Mouse (Mus musculus): ENCODE data around the gene Lbx1.
A peak's percentile ranks its signal among the peaks of the same experiment; 100 is the strongest.

Lbx1 gene

DNA sequence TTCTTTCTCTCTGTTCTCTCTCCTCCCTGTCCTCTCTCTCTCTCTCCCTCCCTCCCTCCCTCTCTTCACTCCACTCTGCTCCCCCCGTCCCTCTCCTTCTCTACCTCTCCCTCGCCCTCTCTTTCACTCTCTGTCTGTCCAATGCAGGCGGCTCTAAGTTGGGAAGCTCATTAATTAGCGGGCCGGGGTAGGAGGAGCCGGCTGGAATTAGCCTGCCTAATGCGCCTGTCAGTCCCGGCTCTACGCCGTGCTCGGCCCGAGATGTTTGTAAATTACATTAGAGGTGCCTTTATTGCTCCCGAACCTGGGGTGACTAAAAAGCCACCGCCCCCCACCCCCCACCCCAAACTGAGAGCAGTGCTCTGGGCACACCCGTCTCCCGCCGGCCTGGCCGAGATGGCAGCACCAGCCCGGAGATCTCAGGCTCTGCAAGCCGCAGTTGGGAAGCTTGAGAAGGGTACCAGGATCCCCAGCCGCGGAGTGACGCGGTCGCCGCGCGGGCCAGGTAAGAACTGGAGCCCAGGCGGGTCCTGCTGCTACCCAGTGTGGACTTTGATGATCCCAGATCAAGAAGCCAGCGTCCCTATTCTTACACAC is at the start of gene Lbx1:
TSS of gene Lbx1 (minus strand) at position 47 of the 597 bp plus-strand sequence.
- peak; percentile 50 for DNase-seq

DNA sequence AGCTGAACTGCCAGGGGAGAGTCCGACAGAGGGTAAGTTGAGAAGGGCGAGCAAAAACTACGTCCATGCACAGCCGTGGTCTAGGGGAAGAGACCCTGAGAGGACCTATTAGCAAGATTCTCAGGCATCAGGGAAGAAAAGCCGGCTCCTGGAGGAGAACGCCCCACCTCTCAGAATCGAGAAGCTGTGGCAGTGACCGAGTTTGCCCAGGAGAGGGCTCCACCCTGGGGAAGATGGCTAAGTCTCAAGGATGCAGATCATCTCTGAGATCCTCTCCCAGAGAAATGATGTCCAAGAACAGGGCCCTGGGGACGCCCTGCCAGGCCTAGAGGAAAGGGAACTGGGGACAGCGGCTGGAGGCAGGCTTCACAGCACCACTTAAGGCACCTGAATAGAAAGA is 47.7 kb upstream of the Lbx1 start:
- DNase-seq = peak; percentile 62

DNA sequence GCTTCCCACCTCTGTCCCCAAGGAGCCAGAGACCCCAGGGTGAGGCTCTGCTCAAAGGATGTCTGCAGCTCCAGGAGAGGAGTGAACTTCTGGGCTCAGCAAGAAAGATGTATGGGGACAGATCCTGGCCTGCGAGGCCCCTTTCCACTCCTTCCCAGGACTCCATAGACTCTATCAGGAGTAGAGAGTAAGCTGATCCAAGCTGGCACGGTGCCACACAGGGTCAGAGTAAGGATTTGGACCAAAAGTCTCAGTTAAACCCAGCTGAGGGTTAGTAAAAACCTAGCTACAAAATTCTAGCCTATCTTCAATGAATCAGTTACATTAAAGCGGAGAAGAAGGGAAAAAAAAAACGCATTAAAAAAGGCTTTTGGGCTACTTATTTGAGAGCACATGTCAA is 40.6 kb upstream of the Lbx1 start:
- no peak for DNase-seq

DNA sequence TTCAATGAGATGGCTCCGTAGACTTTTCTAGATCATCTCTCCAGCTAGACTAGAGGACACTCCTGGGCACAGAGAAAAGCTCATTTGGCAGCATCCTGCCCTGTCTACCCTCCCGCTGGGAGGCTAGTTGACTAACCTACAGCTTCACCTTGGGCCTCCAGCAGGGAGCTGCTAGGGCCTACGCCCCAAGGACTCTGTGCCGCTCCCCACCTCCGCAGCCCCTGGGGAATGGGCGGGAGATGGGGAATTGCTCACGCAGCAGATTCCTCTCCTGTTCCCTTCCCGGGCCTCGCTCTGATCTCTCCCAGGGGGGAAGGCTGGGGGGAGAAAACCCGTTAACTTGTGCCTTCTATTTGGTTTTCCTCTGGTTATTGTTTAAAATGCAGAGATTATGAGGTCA is 36.4 kb upstream of the Lbx1 start:
- no peak for DNase-seq

DNA sequence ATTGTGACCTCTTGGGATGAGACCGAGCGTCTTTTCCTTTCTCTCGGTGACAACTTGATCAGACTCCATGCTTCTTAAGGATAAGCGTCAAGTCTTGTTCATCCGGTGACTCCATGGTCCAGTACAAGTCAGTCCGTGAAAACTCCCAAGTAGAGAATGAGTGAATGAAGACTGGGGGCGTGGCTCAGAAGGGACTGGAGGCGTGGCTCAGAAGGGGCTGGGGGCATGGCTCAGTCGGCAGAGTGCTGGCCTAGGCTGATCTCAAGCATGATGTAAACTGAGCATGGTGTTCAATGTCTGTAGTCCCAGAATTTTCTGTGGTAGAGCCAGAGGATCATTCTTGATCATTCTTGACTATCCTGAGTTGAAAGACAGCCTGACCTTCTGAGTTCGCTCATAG is 27.4 kb upstream of the Lbx1 start:
- no peak for DNase-seq

DNA sequence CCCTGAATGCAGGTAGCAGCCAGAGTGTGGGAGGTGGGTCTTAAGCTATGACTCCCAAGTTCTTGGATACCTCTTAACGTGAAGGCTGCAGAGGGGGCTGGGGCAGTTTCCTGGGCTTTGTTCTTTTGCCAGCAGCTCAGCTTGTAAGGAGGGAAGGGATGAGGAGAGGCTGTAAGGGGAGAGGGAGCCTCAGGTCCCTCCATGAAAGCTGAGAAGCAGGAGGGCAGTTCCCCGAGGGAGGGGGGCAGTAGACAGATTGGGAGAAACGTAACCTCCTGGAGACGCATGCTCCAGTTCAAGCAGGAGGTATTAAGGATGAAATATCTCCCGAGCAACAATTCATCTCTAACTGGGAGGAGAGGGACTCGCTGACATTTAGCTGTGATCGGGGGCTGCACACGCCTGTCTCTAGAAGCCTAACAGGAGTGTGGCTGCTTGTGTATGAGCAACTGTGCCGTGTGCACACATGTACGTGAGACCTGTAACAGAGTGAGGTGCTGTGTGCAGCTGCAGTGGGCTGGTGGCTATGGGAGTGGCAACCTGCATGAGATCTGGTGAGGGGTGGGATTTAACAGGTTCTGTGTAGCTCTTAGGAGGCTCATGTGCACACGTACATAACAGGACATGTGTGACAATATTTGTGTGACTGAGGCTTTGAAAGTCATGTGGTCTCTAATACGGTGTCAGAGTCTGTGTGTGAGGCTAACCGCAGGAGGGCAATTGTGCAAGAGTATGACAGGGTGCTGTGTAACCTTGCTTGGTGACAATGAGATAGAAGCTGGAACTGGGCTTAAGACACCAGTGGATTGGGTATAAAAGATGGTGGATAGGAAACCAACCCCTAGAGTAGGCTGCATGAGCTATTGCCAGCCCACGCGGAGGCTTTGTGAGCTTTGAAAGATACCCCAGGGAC is 22.1 kb upstream of the Lbx1 start:
- DNase-seq = no peak

DNA sequence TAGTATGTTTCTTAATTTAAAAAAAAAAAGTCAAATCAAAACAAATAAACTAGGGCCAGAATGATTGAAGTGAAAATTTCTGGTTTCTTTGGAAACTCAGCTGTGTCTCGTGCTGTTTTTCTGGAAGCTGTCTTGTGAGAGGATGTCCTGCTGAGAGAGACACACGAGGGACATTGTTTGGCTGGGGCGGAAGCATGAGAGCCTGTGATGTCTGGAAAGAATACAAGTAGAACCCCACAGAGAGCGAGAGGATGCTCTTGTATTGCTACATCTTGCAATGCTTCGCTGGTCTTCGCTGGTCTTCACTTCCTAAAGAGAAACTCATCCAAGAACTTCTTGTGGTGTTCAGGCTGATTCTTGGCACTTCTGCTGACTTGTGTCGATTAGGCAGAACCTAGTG is 19.2 kb upstream of the Lbx1 start:
- no peak for DNase-seq

DNA sequence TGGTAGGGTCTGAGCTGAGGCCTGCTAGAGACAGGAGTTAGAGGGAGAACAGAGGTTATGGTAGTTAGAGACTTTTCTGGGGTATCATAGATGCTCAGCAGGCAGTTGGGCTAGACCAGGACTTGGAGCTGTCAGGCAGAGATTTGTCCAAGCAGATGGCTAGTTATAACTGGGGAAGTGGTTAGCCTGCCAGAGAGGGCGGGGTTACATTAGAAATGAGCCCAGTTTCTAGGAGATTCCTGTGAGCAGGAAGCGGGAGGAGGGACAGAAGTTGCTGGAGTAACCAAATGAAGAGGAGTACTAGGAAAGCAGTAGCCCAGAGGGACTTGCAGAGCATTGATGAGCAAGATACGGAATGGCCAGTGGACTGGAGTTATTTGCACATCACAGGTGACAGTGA is 16.8 kb upstream of the Lbx1 start:
- no peak for DNase-seq

DNA sequence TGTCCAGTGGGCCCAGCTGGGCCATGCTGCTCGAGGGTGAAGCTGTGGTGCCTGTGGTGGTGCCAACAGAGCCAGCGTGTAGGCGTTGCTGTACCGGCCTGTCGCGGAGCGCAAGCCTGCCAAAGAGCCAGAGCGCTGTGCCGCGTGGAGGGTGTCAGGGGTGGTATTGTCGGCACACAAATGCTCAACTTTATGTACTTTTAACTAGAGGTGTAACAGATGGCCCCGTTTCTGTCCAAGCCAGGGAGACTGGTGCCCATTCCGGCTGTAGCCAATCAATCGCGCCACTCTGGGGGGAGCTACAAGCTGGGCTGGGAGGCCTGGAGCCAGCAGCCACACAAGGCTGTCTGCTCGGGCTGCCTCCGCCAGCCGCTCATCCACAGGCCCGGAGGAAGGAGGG is 13.1 kb upstream of the Lbx1 start:
- DNase-seq = no peak

DNA sequence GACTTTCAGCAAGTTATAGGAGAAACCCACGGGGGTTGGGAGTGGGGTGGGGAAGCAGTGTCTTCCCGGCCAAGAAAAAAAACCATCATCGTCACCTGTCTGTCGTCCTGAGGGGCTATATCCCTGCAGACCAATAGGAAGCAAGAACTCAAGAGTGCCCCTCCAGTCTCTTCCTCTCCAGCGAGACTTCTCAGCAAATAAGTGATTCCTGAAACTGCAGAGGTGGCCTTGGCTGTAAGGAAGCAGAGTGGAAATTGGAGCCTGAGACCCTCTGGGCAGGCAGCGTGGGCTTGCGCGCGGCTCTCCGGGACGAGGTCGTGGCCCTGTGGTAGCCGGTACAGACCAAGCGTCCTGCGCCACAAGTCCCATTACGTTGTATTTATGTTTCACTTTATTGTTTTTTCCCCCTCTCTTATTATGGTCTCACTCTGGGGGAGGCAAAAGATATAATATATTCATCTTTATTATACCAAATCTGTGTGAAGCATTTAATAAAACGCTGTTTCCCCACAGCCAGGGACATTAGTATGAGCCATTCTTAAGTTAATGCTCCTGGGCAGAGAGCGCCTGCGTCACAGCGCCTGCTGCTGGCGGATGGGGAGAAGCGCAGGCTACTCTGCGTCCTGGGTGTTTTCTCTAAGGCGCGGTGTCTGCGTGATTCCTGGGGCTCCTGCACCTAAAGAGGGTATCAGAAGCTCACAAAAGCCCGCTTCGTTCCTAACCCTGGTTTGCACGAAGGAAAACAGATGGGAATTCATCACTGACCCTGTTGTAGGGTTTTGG is 8.5 kb upstream of the Lbx1 start:
- peak; percentile 28 for DNase-seq

DNA sequence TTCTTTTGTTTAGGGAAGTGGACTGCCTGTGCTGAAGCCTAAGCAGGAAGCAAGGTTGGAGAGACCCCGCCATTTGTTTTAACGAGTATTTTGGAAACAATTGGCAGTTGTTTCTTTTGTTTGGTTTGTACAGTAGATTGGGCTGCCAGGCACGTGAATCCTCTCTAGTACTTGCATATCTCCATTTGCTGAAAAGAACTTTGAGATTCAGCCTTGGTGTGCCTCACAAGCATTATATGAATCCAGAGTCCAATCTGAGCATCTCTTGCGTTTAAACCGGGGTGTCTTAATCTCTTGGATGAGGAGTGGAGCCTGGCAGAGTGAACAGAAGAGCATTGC is 7.6 kb upstream of the Lbx1 start:
- no peak for DNase-seq

DNA sequence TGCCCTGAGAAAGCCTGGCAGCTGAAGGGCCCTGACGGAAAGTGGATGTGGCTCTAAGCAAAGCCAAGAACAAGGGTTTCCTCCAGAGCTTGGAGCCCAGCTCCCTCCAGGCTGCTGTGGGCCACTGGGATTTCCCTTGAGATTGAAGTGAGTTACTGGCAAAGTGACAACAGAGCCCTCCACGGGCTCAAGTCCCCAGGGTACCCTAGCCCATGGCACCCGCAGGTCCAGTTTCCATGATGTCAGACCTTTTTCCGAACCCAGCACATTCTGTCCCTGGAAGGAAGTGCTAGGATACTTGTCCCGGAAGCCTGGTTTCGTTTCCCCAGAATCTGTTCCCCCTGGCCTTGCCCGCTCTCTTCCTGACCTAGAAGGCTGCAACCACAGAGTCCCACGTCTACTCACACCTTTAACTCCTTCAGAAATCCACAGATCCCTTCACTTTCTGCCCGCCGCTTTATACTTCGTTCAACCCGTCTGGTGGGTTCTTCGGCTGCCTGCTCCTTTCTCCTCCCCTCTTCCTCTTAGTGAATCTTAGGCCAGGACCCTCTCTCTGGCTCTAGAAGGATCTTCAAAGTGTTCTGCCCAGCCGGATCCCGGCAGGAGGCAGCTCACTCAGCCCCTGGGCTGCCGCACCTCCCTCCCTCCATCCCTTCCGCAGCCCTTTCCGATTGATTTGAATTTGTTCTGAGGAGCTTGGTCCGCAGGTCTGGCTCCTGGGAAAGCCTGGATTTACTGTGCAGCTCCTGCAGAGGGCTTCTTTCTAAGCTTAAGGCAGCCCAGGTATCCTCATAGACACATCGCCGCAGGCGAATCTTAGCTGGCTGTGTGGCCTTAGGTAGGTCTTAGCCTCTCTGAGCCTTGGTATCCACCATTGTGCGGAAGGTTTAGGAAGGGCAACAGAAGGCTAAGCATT is 7.0 kb upstream of the Lbx1 start:
- DNase-seq = peak; percentile 21

DNA sequence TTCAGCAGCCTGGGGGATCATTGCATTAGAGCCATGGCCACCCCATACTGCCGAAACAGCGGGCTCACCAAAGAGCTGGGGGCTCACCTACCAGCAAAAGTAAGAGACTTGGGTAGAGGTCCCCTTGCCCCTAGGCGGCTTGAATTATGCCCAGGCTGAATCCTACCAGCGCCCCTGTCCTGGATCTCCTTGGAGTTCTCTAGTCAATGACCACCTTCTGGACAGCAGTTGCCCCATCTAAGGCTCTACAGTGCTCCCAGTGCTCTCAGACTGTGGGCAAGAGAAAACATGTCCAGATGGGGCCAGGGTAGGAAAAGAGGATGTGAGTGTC is 6.4 kb upstream of the Lbx1 start:
- no peak for DNase-seq

DNA sequence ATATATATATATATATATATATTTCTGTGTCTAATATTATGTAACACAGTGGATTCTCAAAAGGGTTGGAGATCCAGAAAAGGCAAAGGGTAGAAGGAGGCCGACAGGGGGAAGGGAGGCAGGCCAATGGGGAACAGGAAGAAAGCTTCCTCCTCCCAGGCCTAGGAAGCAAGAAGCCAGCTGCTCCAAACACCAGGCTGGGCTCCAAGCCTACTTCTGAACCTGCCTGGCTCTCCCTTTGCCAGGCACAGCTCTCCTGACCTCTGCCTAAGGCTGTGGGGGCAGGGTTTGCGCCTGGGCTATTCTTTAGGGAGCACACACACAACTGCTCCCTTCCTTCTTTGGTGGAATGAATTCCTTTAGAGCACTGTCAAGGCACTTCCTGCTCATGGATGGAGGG is 4.4 kb upstream of the Lbx1 start:
- DNase-seq = no peak

DNA sequence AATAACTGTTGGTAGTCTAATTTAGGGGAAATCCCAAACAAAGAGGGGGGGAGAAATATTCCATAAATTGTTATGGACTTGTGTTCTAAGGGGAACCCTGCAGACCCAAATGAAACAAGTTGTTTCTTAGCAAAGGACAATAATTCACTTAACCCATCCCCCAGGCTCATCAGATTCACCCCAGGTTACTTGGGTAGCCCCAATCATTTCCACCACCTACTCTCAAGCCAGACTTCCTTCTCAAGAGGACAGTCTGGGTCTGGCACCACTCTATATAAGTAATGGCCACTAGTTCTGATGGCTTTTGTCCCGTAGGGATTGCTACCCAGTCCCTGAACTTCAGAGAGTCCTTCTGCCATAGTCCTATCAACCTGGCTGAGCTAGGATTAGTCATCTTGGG is 3.6 kb upstream of the Lbx1 start:
- no peak for DNase-seq

DNA sequence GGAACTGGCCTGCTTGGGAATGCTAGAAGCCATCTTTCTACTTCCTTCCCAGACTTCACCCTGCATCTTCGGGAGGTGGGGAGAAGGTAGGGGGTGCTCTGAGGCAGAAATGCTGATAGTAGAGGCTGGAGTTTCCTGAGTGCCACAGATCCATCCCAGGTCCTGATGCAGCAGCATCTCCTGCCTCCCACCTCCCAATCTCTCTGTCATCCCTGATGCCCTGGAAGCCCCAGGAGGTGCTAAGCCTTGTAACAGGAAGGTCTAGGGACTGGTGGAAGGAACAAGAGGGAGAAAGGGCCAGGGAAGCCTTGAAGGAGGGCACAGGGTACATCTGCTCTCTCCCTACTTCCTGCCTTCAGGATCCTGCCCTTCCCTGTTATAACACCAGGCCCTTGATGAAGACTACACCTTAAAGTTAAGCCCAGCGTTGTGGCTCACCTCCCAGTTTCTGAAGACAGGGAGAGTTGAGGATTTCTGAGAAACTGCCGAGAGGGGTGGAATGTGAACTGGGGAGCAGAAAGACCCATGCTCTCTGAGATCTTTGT is 2.1 kb upstream of the Lbx1 start:
- DNase-seq = no peak

DNA sequence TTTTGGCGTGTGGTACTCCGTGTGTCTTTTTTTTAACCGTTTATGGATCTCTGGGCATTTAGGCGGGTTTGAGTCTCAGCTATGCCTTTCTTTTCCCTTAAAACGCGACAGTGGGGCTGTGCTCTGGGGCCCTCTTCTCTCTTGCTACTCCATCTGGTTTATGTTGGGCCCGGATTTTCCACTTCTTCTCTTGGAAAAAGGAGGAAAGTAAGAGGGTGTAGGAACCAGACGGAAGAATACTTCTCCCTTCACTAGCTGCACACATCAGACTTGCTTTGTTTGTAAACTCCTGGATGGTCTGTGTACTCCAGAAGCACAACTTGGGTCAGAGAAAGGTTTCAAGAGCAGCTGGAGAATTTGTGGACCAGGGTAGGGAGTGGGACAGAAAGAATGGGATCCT is 1.5 kb upstream of the Lbx1 start:
- DNase-seq = no peak

DNA sequence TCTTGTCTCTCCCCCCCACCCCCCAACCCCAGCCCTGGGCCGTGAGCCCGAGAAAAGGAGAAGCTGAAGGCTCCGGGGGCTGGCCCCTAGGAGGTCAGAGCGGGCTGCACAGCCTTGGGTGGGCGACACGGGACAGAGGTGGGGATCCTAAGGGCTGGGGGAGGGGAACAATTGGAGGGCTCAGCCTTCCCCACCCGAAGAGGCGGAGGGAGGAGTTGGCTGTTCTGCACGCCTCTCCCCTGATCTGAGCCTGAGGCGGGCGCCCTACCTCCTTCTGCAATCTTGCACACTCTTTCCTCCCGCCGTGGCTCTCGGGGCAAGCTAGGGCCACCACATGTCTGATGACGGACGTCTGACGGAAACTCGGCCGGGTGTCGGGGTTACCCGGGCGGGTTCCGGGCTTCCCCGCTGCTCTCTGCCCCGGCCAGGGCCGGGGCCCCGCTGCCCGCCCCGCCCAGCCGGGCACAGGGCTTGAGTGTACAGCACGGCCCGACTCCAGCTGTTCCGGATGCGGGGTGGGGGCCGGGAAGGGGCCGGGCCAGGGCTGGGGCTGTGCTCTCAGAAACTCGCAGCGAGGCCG is 841 bp upstream of the Lbx1 start:
- peak; percentile 21 for DNase-seq

DNA sequence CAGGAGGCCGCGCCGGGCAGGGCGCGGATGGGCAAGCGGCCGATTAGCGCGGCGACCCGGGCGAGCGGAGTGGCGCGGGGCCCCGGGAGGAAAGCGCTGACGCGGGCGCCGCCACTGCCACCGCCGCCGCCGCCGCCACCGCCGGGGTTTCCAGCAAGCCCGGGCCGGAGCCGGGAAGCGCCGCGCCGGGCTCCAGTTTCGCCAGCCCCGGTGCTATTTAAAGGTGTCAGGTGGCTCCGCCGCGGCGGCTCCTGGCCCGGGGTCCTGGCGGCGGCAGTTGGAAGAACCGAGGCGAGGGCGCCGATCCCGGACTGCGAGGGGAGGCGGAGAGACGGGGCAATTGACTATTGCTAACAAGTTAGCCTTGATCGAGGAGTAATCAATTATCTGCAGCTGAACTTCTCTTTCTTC is 276 bp downstream of the Lbx1 start:
- no peak for DNase-seq

DNA sequence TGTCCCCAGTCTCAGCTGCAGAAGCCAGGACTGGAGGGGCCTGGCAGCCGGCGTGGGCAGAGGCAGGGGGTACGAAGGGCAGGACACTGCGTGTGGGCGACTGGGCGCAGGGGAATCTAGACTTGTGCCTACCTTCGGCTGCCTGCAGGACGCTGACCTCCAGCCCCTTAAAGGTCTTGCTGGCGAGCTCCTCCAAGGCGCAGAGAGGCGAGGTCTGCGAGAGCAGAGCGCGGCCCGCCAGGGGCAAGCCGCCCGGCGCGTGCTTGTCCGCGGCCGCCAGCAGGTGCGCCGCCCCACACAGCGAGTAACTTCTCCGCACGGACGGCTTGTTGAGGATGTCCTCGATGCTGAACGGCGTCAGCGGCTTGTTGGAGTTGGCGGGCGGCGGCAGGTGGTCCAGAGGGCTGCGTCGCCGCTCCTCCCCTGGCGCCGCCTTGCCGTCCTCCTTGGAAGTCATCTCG is 811 bp downstream of the Lbx1 start:
- peak; percentile 39 for DNase-seq

DNA sequence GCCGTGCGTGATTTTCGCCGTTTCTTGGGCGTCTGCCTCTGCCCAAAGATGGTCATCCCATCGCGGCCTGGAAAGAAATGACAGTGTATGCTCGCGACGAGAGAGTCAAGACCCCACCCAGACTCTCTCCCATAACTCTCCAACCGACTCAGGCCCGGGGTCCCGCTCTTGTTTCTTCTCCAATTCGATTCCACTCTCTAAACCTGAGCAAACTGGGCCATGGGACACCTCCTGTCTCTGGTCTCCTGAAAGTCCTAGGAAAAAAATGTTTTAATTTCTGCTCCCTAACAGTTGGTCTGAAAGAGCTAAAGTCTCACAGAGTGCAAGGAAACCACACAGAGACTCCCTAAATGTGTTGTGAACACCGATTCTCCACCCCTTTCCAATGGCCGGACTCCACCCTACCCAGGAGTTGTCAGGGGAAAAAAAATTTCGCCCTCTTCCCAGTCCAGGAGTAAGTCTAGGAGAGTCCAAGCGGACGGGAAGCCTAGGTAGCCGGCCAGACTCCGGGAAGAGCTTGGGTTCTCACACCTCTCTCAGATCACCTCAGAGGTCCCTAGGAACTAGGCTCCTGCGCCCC is 1.3 kb downstream of the Lbx1 start:
- peak; percentile 15 for DNase-seq
